Mouse (Mus musculus) Patski (cell line): ENCODE results near the gene Kcnh5. TPM values are rescaled to one million over a fixed set of nuclear protein-coding genes. Genes with fewer than 3 reads are reported as not detected.

Source experiments
- ATAC-seq: fragments of 100-300 bp; one replicate; pipeline ENCODE4 v1.8.0; 2021
- CTCF ChIA-PET: fragments of 350-600 bp; sonication (Branson Sonifier 250); formaldehyde crosslinking; loops from one replicate; lab custom pipeline; 2022; ENCODE audit warnings: inconsistent platforms; lab: Charles Lee
- POLR2A ChIA-PET: fragments of 350-600 bp; sonication (Branson Sonifier 250); formaldehyde crosslinking; loops from one replicate; lab custom pipeline; 2022; ENCODE audit warnings: antibody characterized with exemption, inconsistent platforms; lab: Charles Lee
- DNase-seq: peaks from one replicate; pipeline ENCODE4 v3.0.0-alpha.2; 2011; ENCODE audit warnings: low read depth, low spot score
- H3K27me3 ChIP-seq: fragments of 371-371 bp; one replicate; pipeline ENCODE4 v1.5.1; 2021
- CTCF ChIP-seq: fragments of 100-300 bp; IDR thresholded peaks from one replicate; pipeline ENCODE4 v1.5.1; 2021
- in situ Hi-C: fragments of 300-500 bp; cut with MboI; formaldehyde crosslinking; loops from 3 replicates; pipeline ENCODE4 v1.11.1; 2018; ENCODE audit warnings: low pct_unique_long_range_greater_than_20kb, mixed read lengths
- polyA plus RNA-seq: library from polyadenylated mRNA; unstranded; gene quantifications from one replicate; pipeline ENCODE4 v1.2.3, GENCODE M21; 2021

Gene Kcnh5
- polyA plus RNA-seq, 1 experiment from 2014 or later = not detected

DNA sequence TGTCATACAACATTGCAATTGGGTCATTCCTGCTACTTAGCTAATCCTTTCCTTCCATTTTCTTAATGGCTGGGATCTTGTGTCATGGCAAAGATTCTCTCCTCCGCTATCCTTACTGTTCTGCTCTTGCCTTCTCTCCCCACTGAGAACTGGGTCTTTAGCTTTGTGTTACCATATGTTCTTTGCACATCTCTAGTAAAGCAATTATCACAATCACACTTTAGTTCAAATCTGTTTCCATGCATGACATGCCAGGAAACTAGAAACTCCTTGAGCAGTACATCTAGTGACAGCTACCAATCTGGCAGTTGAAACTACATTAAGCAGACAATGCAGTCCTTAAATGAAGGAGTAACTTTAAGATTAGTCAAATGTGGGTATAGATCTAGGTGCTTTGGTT is 86.2 kb downstream of the Kcnh5 start:
- no peak for ATAC-seq
- H3K27me3 ChIP-seq = peaks cover 6% of the 10 kb centered on the region
- in situ Hi-C loops = no loop called here
- no peak for DNase-seq
- ChIA-PET POLR2A (no interaction called here), CTCF (no interaction called here)
- no peak for TF ChIP-seq CTCF

DNA sequence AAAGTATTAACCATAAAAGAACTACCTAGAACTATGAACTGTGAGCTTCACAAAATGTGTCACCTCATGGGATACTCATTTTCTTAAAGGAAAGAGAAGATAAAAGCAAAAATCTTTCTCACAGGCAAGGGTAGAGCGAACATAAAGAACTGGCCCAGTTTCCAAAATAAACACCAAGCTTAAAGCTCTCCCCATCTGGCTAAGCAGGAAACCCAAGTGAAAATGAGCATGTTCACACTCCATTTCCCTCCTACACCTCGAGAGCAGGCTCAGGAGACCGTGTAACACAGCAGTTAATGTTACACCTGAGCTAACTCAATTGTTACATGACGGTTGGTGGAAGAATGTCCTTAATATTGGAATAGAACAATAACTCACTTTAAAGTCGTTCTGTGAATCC is 100.0 kb downstream of the Kcnh5 start:
- ChIA-PET POLR2A (no interaction called here), CTCF (interaction anchor here (1.4 kb wide), 1 partner anchor 8 kb away, joined by 3 read pairs; no protein-coding TSS in a partner anchor)
- no peak for ATAC-seq
- H3K27me3 ChIP-seq = no peaks in the 10 kb centered on the region
- no peak for TF ChIP-seq CTCF
- in situ Hi-C loops = no loop called here
- no peak for DNase-seq

DNA sequence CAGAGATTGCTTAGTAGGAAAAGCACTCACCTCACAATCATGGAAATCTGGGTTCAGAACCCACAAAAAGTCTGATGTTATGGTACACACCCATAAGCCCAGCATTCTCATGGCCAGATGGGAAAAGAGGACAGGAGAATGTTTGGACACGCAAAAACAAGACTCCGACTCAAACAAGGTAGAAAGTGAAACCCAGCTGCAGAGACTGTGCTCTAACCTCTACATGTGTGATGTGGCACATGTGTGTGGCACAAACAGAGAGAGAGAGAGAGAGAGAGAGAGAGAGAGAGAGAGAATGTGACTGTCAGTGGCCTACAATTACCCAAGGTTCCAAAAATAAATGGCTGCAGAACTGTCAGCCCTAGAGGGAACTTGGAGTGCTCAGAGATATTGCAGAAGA is 106.1 kb downstream of the Kcnh5 start:
- TF ChIP-seq CTCF = no peak
- H3K27me3 ChIP-seq = no peaks in the 10 kb centered on the region
- no peak for ATAC-seq
- CTCF ChIA-PET = no interaction called here
- POLR2A ChIA-PET = no interaction called here
- no peak for DNase-seq
- in situ Hi-C loops = no loop called here

DNA sequence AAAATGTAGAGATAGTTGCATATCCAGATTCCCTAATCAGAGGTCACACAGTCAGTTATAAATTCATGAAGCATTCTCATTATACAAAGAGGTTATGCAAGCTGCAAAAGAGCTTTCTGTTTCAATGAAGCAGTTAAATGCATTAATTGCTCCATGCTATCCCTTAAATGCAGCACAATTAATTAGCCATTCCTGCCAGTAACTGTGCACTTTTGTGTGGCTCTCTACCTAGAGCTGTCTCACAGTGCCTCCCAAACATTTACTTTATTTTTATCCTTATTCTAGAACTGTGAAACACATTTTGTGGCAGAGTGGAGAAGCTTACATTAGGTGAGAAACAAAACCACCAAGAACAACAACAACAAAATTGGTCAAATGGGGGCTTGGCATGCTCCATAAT is 114.6 kb downstream of the Kcnh5 start:
- ChIA-PET POLR2A (no interaction called here), CTCF (no interaction called here)
- in situ Hi-C loops = no loop called here
- no peak for TF ChIP-seq CTCF
- H3K27me3 ChIP-seq = peaks cover 16% of the 10 kb centered on the region
- DNase-seq = no peak
- ATAC-seq = no peak

DNA sequence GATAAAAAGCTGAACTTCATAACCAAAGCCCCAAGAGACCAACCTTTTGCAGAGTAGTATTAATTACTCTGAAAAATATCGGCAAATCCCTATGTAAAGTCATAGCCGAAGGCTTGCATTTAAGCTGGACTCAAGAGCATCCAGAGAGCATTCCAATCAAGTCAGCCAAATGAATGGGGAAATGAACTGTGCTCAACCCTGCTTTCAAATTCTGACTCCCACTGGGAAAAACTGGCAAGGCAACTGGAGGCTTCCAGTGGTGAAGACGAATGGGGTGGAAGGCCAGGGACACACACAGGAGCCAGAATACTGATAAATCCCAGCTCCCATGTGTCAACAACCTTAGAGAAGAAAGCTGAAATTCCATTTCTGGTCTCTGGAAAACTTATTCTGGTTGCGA is 115.4 kb downstream of the Kcnh5 start:
- TF ChIP-seq CTCF = no peak
- ChIA-PET CTCF (no interaction called here), POLR2A (no interaction called here)
- in situ Hi-C loops = no loop called here
- no peak for ATAC-seq
- no peak for DNase-seq
- peaks cover 16% of the 10 kb centered on the region for H3K27me3 ChIP-seq

DNA sequence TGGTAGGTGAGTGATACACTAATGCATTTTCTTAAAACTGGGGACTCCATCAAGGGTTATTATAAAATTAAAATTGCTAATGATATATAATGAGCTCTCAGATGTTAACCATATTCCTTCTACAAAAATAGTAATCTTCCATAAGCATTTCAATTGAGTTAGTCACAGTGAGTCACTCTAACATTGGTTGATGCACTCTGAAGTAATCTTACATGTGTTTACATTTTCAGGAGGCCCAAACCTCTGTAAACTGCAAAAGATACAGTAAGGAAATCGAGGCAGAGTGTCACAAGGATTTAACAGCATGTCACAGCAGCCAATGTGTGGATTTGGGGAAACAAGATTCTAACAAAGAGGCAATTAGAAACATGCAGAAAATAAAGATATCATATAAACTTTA is 123.4 kb downstream of the Kcnh5 start:
- in situ Hi-C loops = no loop called here
- ChIA-PET POLR2A (no interaction called here), CTCF (no interaction called here)
- H3K27me3 ChIP-seq = peaks cover 12% of the 10 kb centered on the region
- no peak for TF ChIP-seq CTCF
- no peak for DNase-seq
- no peak for ATAC-seq

DNA sequence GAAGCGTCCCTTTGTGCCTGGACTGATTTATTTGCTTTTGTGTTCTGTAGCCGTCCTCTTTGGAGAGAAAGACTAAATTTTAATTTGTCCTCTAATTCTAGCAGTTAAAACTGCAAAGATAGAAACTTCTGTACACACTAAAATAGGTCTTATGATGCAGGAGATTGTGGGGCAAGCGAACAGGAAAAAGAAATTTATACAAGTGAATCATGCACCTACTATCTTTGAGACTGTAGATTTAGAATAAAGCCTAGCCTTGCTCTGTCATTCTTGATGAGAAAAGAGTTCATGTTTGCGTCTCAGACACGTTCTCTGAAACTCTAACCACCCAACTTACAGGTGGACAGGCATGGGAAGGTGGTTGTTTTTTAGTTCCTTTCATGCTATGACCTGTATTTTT is 140.4 kb downstream of the Kcnh5 start:
- ATAC-seq (no peak), DNase-seq (no peak)
- CTCF ChIA-PET = no interaction called here
- H3K27me3 ChIP-seq = no peaks in the 10 kb centered on the region
- in situ Hi-C loops = no loop called here
- no peak for TF ChIP-seq CTCF
- POLR2A ChIA-PET = no interaction called here

DNA sequence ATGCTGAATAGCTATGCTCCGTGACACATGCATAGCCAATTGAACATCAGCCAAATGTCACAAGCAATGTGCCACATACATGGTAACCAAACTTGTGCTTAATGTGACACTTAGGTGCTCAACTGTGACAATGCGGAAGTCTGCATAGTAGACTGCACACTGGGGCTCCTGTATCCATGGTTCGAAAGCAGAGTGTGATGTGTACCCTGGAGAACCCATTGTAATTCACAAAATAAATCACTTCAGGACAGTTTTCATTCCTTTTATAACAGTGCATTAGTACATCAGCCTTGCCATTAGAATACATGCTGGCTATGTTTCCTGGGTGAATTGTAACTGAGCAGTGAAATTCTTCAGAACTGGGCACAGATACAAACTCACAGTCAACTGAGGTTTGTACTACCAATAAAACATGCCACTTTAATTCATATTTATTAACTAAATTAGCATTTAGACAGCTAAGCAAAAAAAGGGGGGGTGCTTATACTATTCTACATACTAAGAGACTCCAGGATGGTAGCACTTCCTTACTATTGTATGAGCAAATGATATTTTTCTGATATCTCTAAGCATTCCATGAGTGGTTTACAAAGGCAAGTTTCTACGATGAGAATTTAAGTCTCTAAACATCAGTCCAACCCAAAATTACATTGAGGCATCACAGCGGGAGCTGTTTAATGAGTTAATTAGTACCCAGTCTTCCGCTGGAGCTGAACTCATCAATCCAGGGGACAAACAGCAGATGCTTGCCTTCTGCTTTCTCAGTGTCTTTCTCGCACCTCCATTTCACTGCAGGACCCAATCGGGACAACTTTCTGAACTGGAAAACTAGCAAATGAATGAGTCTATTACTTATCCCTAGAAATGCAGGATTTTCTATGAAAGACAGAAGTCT is 144.9 kb downstream of the Kcnh5 start:
- no peaks in the 10 kb centered on the region for H3K27me3 ChIP-seq
- ATAC-seq (no peak), DNase-seq (no peak)
- POLR2A ChIA-PET = no interaction called here
- CTCF ChIA-PET = no interaction called here
- no peak for TF ChIP-seq CTCF
- in situ Hi-C loops = no loop called here

DNA sequence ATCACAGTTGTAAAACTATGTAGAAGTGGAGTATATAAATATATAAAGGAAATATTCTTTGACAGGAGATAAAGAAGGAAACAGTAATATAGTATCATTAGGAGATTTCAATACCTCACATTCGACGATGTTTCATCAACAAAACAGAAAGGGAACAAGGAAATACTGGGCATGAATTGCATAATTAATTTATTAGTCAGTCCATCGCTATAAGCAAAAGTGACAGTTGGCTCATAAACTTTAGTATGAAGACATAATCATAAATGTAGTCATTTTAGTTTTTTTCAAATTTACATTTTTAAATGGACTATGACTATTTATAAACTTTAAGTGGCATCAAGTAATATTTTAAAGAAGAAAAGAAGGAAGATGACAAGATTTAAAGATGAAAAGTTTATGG is 205.9 kb downstream of the Kcnh5 start:
- ChIA-PET CTCF (no interaction called here), POLR2A (no interaction called here)
- no peak for DNase-seq
- H3K27me3 ChIP-seq = peaks cover 8% of the 10 kb centered on the region
- in situ Hi-C loops = no loop called here
- no peak for TF ChIP-seq CTCF
- no peak for ATAC-seq

DNA sequence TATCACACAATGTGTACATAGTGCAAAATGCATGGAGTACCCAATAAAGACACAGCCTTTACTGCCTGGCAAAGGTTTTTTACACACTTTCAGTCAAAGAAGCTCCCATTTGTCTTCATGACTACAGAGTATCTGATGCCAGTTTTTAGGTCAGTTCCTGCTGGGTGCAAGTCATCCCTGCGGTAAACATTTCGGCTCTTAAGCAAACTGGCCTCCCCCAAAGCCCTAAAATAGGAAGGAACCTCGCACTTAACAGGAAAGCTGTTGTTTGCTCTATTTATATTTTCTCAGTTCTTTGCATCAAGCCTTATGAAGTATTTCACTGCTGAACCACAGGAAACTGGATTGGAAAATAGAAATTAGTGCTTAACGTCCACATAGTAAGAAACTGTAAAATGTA is 207.7 kb downstream of the Kcnh5 start:
- TF ChIP-seq CTCF = no peak
- POLR2A ChIA-PET = no interaction called here
- CTCF ChIA-PET = no interaction called here
- peaks cover 8% of the 10 kb centered on the region for H3K27me3 ChIP-seq
- in situ Hi-C loops = no loop called here
- ATAC-seq (no peak), DNase-seq (no peak)

DNA sequence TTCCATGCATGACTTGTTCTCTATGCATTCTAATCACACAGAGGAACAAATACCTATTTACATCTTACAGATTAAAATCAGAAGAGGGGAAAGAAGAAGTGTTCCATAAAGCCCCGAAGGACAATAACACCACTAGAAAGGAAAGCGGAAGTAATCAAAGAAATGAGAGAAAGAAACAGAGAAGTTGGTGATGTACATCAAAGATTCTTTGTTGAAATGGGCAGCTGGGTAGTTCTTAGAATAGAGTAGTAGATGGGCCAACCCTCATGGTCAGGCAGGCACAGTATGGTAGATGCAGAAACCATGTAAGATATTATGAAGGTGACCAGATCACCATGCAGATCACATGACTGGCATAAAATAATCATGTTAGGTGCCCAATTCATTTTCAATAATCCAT is 210.9 kb downstream of the Kcnh5 start:
- DNase-seq = no peak
- CTCF ChIA-PET = no interaction called here
- H3K27me3 ChIP-seq = peaks cover 12% of the 10 kb centered on the region
- no peak for TF ChIP-seq CTCF
- POLR2A ChIA-PET = no interaction called here
- in situ Hi-C loops = no loop called here
- no peak for ATAC-seq
